Mouse (Mus musculus): Measurements from ENCODE around the gene Elovl7. TPM values are rescaled to one million over a fixed set of nuclear protein-coding genes. Genes with fewer than 3 reads are reported as not detected.

The Elovl7 gene
- total RNA-seq, 2 experiments from 2014 or later: 7.1 to 9.6 TPM

- intact Hi-C loops (cut with DNase I): no loop called here
- no peak for DNase-seq (ENCODE audit: low spot score in 2 of 2)
Observed at GRCm38 (mm10) chr13:108229634-108230330, 15.6 kb downstream of the Elovl7 start.

DNA sequence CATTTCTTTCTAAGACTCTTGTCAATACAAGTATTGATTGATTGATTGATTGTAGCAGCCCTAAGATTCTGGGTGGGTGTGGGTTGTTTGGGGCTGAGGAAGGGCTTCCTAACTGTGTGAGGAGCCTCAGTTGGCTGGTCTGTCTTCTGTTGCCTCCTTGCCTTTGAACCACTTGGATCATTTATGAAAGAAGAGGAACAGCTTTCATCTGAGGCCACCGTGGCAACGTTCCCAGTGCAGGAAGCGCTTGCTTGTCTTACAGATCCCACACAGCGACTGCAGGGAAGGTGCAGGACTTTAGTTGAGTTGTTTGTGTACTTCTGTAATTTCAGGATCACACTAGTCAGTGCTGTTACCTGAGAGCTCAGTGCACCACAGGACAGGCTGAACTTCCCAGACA is 25.8 kb downstream of the Elovl7 start:
- intact Hi-C loops (cut with DNase I): no loop called here
- DNase-seq (ENCODE audit: low spot score in 2 of 2): peak in 1 of 2 experiments; percentile 9

DNA sequence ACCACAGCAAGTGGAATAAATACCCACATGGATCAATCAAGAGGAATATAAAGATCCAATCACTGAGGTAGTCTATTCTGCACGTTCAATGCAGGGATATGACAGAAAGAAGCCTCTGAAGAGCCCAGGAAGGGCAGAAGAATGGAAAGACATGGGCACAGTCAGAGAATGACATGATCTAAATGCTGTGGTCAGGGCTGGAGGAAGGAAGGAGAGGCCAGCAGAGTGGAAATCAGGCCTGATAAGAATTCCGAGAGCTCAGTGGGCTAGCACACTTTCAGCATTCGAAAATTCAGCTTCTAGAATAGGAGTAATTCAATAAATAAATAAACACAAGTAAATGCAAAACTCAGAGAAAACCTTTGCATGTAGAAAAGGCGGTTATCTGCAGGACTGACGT is 27.5 kb downstream of the Elovl7 start:
- intact Hi-C loops (cut with DNase I): no loop called here
- no peak for DNase-seq (ENCODE audit: low spot score in 2 of 2)

DNA sequence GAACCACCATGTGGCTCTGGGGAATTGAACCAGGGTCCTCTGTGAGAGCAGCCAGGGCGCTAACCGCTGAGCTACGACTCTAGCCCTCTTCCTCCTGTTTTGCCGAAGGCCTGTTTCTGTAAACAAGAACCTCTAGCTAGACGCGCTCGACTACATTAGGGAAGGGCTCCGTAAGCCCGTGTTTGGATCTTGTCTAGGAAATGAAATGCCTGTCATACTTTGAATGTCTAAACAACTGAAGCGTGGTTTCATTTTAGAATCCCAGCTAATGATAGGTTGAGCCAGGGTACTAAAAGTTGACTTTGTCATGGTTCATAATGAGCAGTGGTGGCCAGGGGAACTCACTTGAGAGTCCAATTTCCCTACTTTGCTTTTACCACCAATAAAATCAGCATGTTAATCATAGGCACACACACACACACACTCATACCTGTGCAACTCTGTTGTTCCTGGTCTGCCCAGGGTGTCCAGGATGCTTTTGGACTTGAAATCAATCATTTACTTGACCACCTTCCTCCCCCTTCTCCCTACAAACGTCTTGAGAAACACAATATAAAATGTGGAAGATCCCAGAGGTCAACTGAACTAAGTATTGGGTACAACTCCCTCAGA is 31.0 kb downstream of the Elovl7 start:
- no peak for DNase-seq (ENCODE audit: low spot score in 2 of 2)
- intact Hi-C loops (cut with DNase I): no loop called here

DNA sequence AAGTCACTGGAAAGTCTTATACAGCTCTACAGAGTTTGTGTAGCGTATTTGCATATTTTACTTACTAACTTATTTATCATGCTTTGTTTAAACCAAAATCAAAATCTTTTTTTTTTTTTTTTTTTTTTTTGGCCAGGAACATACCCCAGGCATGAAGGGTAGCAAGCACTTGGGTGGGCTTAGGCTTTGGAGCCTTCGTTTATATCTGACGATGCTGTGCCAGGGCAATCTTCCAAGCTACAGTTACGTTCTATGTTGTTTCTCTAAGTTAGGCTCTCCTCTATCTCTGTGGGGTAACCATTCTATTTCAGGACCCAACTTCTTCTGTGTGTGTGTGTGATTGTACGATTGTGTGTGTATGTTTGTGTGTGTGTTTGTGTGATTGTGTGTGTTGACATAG is 36.9 kb downstream of the Elovl7 start:
- intact Hi-C loops (cut with DNase I): no loop called here
- no peak for DNase-seq (ENCODE audit: low spot score in 2 of 2)

- no peak for DNase-seq (ENCODE audit: low spot score in 2 of 2)
- intact Hi-C loops (cut with DNase I): no loop called here
Observed at GRCm38 (mm10) chr13:108253977-108254376, 39.8 kb downstream of the Elovl7 start.

DNA sequence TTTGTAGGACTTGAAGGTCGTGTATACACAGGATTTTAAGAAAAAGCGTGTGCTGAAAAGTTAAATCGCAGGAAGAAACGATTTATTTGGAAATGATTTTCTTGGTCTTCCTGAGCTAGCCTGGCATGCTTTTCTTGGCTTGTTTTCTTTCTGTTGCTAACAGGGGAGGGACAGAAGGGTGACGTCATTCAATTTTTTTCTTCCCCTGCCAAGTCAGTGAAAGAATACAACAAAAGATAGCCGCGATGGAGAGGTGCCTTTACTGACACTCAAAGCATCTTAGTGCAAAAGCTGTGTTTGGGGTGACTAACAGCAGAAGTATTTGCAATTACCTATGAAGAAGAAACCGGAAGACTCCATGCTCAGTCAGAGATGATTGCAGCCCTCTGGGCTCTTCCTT is 48.8 kb downstream of the Elovl7 start:
- intact Hi-C loops (cut with DNase I): no loop called here
- no peak for DNase-seq (ENCODE audit: low spot score in 2 of 2)

DNA sequence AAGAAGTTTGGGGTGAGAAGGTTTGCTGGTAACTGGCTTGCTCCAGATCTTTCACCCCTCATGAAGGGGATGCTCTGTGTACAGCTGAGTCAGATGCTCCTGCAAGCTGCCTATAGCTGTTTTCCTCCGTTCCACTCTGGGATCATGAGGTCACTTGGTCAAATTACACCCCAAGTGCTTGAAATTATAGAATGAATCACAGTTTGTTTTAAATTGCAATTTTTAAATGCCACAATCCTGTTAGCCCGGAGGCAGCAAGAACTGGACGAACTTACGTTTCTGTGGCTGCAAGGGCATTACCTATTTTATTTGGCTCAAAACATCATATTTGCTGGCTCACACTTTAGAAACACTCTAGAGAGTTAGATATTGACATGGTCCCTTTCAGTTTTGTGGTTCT is 51.2 kb downstream of the Elovl7 start:
- no peak for DNase-seq (ENCODE audit: low spot score in 2 of 2)
- intact Hi-C loops (cut with DNase I): no loop called here

DNA sequence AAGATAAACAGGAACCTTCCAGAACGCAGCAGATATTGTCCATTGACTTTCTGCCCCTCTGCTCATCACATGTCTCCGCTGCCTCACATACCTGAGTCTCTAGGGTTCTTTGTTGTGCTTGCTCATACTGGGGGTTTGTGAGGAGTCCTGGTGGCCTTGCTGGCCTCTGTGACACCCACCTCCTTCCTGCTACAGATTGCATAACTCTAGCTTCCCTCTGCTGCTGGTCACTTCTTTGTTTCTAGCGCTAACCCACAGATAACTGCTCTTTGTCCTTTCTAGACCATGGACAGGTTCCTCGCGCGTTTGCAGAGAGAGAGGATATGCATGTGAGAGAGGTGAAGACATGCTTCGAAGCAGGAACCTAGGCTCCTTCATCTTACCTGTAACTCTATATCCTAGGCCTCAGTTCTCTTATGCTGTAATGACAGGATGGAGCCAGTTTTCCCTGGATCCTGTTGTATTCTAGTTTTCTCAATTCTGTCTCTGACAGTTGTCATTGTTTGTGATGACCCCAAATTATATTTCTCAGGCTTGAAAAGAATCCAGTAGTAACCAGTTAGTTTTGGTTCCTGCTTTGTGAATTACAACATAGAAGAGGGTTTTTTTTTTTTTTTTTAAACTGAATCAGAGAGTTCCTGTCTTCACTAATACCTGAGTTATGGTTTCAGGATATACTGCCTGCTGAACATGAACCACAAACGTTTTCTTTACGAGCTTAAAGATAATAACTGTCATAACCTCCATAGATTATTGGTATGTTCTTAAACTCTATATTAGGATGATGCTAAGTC is 53.8 kb downstream of the Elovl7 start:
- intact Hi-C loops (cut with DNase I): no loop called here
- DNase-seq (ENCODE audit: low spot score in 2 of 2): no peak

DNA sequence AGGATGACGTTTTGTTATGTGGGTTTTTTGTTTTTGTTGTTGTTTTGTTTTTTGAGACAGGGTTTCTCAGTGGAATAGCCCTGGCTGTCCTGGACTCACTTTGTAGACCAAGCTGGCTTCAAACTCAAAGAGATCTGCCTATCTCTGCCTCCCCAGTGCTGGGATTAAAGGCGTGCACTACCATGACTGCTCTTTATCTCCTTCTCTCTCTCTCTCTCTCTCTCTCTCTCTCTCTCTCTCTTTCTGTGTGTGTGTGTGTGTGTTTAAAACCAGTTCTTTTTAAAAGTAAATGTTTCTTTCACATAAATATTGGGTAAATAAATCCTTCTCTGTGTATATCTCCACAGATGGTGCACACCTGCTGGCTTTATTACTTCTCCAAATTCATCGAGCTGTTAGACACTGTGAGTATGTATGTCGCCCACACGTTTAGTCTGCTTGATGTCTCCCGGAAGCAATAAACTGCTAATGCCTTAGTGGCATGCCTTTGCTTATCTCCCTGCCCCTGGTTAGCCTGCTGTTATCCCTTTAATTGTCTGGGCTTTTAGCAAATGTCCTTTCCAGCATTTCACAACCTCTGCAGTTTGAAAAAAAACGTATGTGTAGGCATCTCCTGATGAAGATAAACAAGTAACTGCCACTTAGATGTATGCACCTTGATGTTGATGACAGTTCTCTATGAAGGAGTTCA is 57.4 kb downstream of the Elovl7 start:
- no peak for DNase-seq (ENCODE audit: low spot score in 2 of 2)
- intact Hi-C loops (cut with DNase I): no loop called here

DNA sequence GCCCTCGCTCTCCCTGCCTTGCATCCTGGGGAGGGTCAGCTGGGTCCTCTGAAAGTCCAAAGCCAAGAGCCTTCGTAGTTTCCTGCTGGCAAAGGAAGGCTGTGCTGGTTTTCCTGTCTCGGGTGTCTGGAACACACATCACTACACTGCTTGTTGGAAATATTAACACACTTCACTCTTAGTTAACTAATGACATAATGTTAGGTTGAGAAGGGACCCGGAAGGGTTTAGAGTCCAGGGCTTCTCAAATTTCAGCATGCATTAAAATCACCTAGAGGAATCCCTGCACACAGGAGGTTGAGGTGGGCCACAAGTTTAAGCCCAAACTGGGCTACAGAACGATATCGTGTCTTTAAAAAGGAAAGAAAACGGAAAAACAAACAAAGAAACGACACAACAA is 58.1 kb downstream of the Elovl7 start:
- intact Hi-C loops (cut with DNase I): no loop called here
- DNase-seq (ENCODE audit: low spot score in 2 of 2): no peak

GRCm38 (mm10) chr13:108273034-108273433 is 58.8 kb downstream of the Elovl7 start:
- DNase-seq (ENCODE audit: low spot score in 2 of 2): no peak
- intact Hi-C loops (cut with DNase I): no loop called here

DNA sequence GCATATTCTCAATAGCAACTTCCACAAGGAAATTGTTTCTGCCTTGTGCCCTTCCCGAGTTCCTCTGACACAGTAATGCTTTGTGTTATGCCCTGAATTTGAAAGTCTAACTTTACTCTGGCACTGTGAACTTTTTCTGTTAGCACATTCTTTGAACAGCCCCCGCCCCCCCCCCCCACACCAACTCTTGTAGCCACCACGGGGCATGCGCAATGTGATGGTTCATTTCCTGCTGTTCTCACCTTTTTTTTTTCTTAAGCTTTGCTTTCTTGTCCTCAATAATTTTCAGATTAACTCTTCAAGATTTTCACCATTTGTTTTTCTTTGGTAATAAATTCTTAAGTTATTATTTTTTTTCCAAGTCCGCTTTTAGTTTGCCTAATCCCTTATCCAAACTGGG is 59.3 kb downstream of the Elovl7 start:
- intact Hi-C loops (cut with DNase I): no loop called here
- no peak for DNase-seq (ENCODE audit: low spot score in 2 of 2)

GRCm38 (mm10) chr13:108276561-108276960 is 62.4 kb downstream of the Elovl7 start:
- intact Hi-C loops (cut with DNase I): no loop called here
- no peak for DNase-seq (ENCODE audit: low spot score in 2 of 2)

DNA sequence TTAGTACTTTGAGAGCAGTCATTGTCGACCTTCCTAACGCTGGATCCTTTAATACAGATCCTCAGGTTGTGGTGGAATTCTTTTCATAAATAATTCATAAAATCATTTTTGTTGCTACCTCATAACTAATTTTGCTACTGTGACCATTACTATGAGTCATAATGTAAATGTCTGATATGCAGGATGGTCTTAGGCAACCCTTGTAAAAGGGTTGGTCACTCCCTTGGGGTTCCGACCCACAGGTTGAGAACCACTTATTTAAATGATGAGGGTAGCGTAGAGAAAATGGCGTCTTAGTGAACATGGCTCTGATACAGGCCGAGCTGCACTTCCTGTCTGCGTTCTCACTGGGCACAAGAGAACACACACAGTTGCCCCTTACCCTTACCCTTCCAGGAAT is 63.1 kb downstream of the Elovl7 start:
- intact Hi-C loops (cut with DNase I): no loop called here

DNA sequence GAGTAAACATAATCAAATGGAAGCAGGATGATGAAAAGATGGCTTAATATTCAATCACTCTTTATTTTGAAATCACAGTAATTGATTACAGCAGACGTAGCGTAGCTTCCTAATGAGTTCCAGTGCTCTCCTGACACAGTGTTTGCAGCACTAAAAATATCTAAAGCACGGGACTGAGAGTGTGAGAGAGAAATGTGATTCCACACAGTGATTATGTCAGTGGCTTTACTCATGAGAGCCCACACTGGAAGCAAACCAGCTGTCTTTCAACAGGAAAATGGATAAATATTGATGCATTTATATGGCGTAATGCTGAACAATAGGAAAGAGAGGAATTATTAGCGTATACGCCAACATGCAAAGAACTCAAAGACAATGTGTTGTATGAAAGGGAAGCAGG is 64.4 kb downstream of the Elovl7 start:
- intact Hi-C loops (cut with DNase I): no loop called here
- no peak for DNase-seq (ENCODE audit: low spot score in 2 of 2)

More for the DNA sequence above, 63.1 kb downstream of the Elovl7 start:
- DNase-seq (ENCODE audit: low spot score in 2 of 2): no peak

DNA sequence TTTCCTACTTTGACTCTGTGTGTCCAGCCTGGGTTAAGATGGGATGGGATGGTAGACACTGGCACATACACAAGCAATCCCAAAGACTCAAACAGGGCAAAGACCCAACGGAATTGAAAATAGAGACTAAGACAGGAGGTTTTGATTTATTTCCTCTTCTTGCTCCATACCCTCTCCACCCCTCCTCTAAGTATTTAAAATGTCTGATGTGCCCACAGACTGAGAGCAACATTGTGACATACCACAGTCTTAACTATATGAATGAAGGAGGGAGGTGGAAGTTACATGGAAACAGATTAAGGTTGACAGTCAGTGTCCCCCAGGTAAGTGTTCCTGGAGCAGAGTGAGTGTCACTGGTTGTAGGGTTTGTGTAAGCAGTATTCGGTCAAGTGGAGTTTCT is 70.1 kb downstream of the Elovl7 start:
- no peak for DNase-seq (ENCODE audit: low spot score in 2 of 2)
- intact Hi-C loops (cut with DNase I): no loop called here

- no peak for DNase-seq (ENCODE audit: low spot score in 2 of 2)
- intact Hi-C loops (cut with DNase I): no loop called here
Observed at GRCm38 (mm10) chr13:108287953-108288352, 73.7 kb downstream of the Elovl7 start.

- intact Hi-C loops (cut with DNase I): no loop called here
- no peak for DNase-seq (ENCODE audit: low spot score in 2 of 2)
Observed at GRCm38 (mm10) chr13:108289436-108289835, 75.2 kb downstream of the Elovl7 start.

DNA sequence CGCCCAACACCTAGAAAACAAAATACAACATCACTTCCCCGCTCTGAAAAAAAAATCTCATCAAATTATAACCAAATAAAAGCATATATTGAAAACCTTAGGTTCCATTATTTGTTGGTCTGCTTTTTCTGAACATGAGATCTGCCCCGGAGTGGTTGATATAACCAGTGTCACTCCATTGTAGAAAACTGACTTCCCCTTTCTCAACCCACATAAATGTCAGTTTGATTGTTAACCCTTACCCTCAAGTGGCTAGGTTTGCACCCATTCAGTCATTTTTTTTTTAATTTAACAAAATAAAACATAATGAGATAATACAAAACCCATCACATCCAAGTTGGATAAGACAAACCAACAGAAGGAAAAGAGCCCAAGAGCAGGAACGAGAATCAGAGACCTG is 76.1 kb downstream of the Elovl7 start:
- intact Hi-C loops (cut with DNase I): no loop called here
- DNase-seq (ENCODE audit: low spot score in 2 of 2): no peak

All from left cerebral cortex, postnatal 36 days (tissue).